Mouse (Mus musculus) midbrain, postnatal 0 days (tissue): ENCODE data around the gene Cilp. TPM values are rescaled to one million over a fixed set of nuclear protein-coding genes. Genes with fewer than 3 reads are reported as not detected.
"Not testable (repeated sequence)": the region's sequence is repeated elsewhere in the genome, so short reads cannot be mapped to it uniquely, and the experiment has no call there.

Source experiments
- ATAC-seq: fragments of 200-750 bp; cut with Nextera tagmentation; 2 replicates; pipeline ENCODE4 v1.8.0; 2017; ENCODE audit warnings: moderate number of reproducible peaks, mild to moderate bottlenecking, moderate TSS enrichment, moderate library complexity; ENCODE audit not compliant: low FRiP score
- DNase-seq: peaks from one replicate; pipeline ENCODE4 v3.0.0-alpha.2; 2015; ENCODE audit warnings: low spot score
- H3K27ac ChIP-seq: fragments of 300-500 bp; sonication (generic); 2 replicates; pipeline ENCODE4 v1.5.1; 2014; ENCODE audit warnings: low read depth, mild to moderate bottlenecking, low read length, mixed read lengths
- H3K27me3 ChIP-seq: fragments of 300-500 bp; sonication (generic); 2 replicates; pipeline ENCODE4 v1.6.1; 2014; ENCODE audit warnings: low read length, control low read depth, mixed read lengths; ENCODE audit not compliant: insufficient read depth
- H3K36me3 ChIP-seq: fragments of 300-500 bp; sonication (generic); 2 replicates; pipeline ENCODE4 v1.6.1; 2014; ENCODE audit warnings: low read length, control low read depth, mixed read lengths; ENCODE audit not compliant: insufficient read depth
- H3K4me1 ChIP-seq: fragments of 300-500 bp; sonication (generic); 2 replicates; pipeline ENCODE4 v1.6.1; 2014; ENCODE audit warnings: mild to moderate bottlenecking, control low read depth, antibody characterized with exemption, low read length, mixed read lengths; ENCODE audit not compliant: insufficient read depth
- H3K4me2 ChIP-seq: fragments of 300-500 bp; sonication (generic); 2 replicates; pipeline ENCODE4 v1.6.1; 2014; ENCODE audit warnings: low read depth, mild to moderate bottlenecking, low read length, mixed read lengths; ENCODE audit not compliant: poor library complexity, severe bottlenecking
- H3K4me3 ChIP-seq: fragments of 300-500 bp; sonication (generic); 2 replicates; pipeline ENCODE4 v1.5.1; 2014; ENCODE audit warnings: low read depth, mild to moderate bottlenecking, low read length, moderate library complexity
- H3K9ac ChIP-seq: fragments of 300-500 bp; sonication (generic); replicated peaks from 2 replicates; pipeline ENCODE4 v1.6.1; 2014; ENCODE audit warnings: mild to moderate bottlenecking, low read length, moderate library complexity, mixed read lengths; ENCODE audit not compliant: poor library complexity, severe bottlenecking
- H3K9me3 ChIP-seq: fragments of 300-500 bp; sonication (generic); 2 replicates; pipeline ENCODE4 v1.6.1; 2016; ENCODE audit warnings: low read length, control low read depth
- CTCF ChIP-seq: IDR thresholded peaks from 2 replicates; pipeline ENCODE4 v1.5.1; 2016; ENCODE audit warnings: antibody characterized with exemption, mild to moderate bottlenecking
- WGBS: fragments of 180-500 bp; shearing (Covaris S2); extraction: QIAGEN DNeasy Blood & Tissue Kit; methylation state at CpG from one replicate; pipeline ENCODE4 v1.1.7; 2014; 5-methylcytosine and 5-hydroxymethylcytosine counted together
- polyA plus RNA-seq: library from polyadenylated mRNA; unstranded; fragments of >200 nt; fragmentation: Nextera tagmentation; extraction: Ambion mirVana; gene quantifications from 2 replicates; pipeline ENCODE4 v1.2.1, GENCODE M21; 2015
- total RNA-seq: library from RNA; depleted of rRNA; stranded (reverse); fragments of >200 nt; gene quantifications from 2 replicates; pipeline ENCODE4 v1.2.3, GENCODE M21; 2014

The Cilp gene
- total and polyA plus RNA-seq, 2 experiments from 2014 or later = 0.15 to 0.60 TPM

- Histone ChIP-seq H3K9ac (no peak overlapping the region), H3K27me3 (no peaks in the 10 kb centered on the region), H3K9me3 (no peaks in the 10 kb centered on the region), H3K4me3 (no peak overlapping the region), H3K27ac (no peak overlapping the region), H3K36me3 (no peaks in the 10 kb centered on the region), H3K4me1 (no peaks in the 10 kb centered on the region), H3K4me2 (no peak overlapping the region)
- TF ChIP-seq CTCF = no peak; the same call in 1 of the 2 replicates
- DNase-seq = peak; percentile 17
- ATAC-seq = no peak
- 70% methylated on average over 5 of the region's 5 CpGs for WGBS
These were observed 16.7 kb downstream of the Cilp start for GRCm38 (mm10) chr9:65281536-65282151.

GRCm38 (mm10) chr9:65283301-65283700, 18.3 kb downstream of the Cilp start:
- WGBS = 4% methylated on average over 3 of the region's 3 CpGs
- Histone ChIP-seq H3K27ac (no peak overlapping the region), H3K4me3 (no peak overlapping the region), H3K4me1 (no peaks in the 10 kb centered on the region), H3K36me3 (no peaks in the 10 kb centered on the region), H3K9me3 (no peaks in the 10 kb centered on the region), H3K27me3 (no peaks in the 10 kb centered on the region), H3K4me2 (no peak overlapping the region), H3K9ac (no peak overlapping the region)
- DNase-seq (peak; percentile 84), ATAC-seq (no peak)
- TF ChIP-seq CTCF = peak; percentile 88

GRCm38 (mm10) chr9:65288252-65288651, 23.3 kb downstream of the Cilp start:
- not testable (repeated sequence) for H3K4me1 ChIP-seq, H3K4me3 ChIP-seq, ATAC-seq, DNase-seq, H3K9ac ChIP-seq, H3K4me2 ChIP-seq, H3K36me3 ChIP-seq, H3K9me3 ChIP-seq, H3K27ac ChIP-seq, H3K27me3 ChIP-seq
- WGBS = 93% methylated on average over 5 of the region's 5 CpGs

GRCm38 (mm10) chr9:65289988-65290387, 25.0 kb downstream of the Cilp start:
- no peaks in the 10 kb centered on the region; the same call in 1 of the 2 replicates for H3K4me1 ChIP-seq
- WGBS = 92% methylated on average over 4 of the region's 4 CpGs
- no peak overlapping the region for H3K9ac ChIP-seq
- ATAC-seq = no peak
- no peaks in the 10 kb centered on the region for H3K36me3 ChIP-seq
- H3K27ac ChIP-seq = no peak overlapping the region
- H3K4me2 ChIP-seq = no peak overlapping the region
- no peak for TF ChIP-seq CTCF
- H3K9me3 ChIP-seq = no peaks in the 10 kb centered on the region
- H3K27me3 ChIP-seq = no peaks in the 10 kb centered on the region
- DNase-seq = no peak
- H3K4me3 ChIP-seq = no peak overlapping the region

GRCm38 (mm10) chr9:65292421-65292820, 27.4 kb downstream of the Cilp start:
- Histone ChIP-seq H3K4me2 (no peak overlapping the region), H3K36me3 (peaks cover 2% of the 10 kb centered on the region; the same call in 1 of the 2 replicates), H3K27me3 (no peaks in the 10 kb centered on the region), H3K4me3 (no peak overlapping the region), H3K4me1 (no peaks in the 10 kb centered on the region; the same call in 1 of the 2 replicates), H3K27ac (no peak overlapping the region), H3K9me3 (no peaks in the 10 kb centered on the region), H3K9ac (no peak overlapping the region)
- ATAC-seq = no peak
- no peak for DNase-seq
- 96% methylated on average over 3 of the region's 3 CpGs for WGBS
- no peak for TF ChIP-seq CTCF

- Histone ChIP-seq H3K4me2 (peak overlapping the region; percentile 89), H3K9ac (peak overlapping the region; percentile 50; the same call in 1 of the 2 replicates), H3K27ac (peak overlapping the region; percentile 48; the same call in 1 of the 2 replicates), H3K4me1 (no peaks in the 10 kb centered on the region; the same call in 1 of the 2 replicates), H3K36me3 (peaks cover 6% of the 10 kb centered on the region; the same call in 1 of the 2 replicates), H3K27me3 (no peaks in the 10 kb centered on the region), H3K9me3 (no peaks in the 10 kb centered on the region), H3K4me3 (peak overlapping the region; percentile 96)
- DNase-seq (no peak), ATAC-seq (no peak)
- no peak for TF ChIP-seq CTCF
- 38% methylated on average over 5 of the region's 5 CpGs for WGBS
These were observed 28.1 kb downstream of the Cilp start for GRCm38 (mm10) chr9:65293119-65293518.
